Mouse (Mus musculus): Measurements from ENCODE around the gene Lrrc56.

DNA sequence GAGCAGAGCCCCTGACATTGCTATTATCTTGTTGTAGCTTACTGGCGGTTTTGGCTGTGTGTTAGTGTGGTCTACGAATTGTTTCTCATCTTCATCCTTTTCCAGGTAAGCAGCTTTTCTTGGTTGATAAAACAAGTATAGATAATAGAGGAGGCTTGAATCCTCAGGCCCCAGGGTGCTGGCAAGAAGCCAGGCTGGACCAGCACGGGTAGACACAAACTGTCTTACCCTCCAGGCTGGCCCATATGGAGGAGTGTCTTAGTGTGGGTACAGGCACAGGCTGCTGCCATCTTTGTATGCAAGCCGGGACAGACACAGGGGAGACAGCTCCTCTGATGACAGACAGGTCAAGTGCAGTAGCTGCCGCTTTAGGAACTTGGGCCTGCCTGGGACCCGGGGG lies 46.9 kb upstream of the Lrrc56 start:
- TF ChIP-seq POLR2A (IDR thresholded peaks at IDR 0.05; ENCODE audit: control insufficient read depth, low read depth, low read length) (no peak), CTCF (IDR thresholded peaks at IDR 0.05; ENCODE audit: control insufficient read depth, insufficient read depth, insufficient replicate concordance, low read depth, low read length) (no peak)
